Mouse (Mus musculus) heart, postnatal 0 days (tissue): ENCODE data around the gene Rps27rt.

Source experiments
- CTCF ChIP-seq: IDR thresholded peaks from 2 replicates; pipeline ENCODE4 v1.5.1; 2016; ENCODE audit warnings: antibody characterized with exemption, control low read depth, low read depth
- EP300 ChIP-seq: IDR thresholded peaks from 2 replicates; pipeline ENCODE4 v1.6.1; 2016; ENCODE audit warnings: antibody characterized with exemption, low read depth

- no peak for TF ChIP-seq CTCF
- no peak for TF ChIP-seq EP300
Observed at GRCm38 (mm10) chr9:114960844-114961243, 21.7 kb downstream of the Rps27rt start.
